Mouse (Mus musculus) ES-E14 (cell line): Measurements from ENCODE around the gene Abraxas2. TPM values are rescaled to one million over a fixed set of nuclear protein-coding genes. Genes with fewer than 3 reads are reported as not detected.

Experiments
- DNase-seq: peaks from one replicate; pipeline ENCODE4 v3.0.0-alpha.2; 2013; ENCODE audit warnings: low read depth, low spot score
- H3K27ac ChIP-seq: 2 replicates; pipeline ENCODE4 v1.5.1; 2012; ENCODE audit warnings: low read depth, mild to moderate bottlenecking, low read length, moderate library complexity, mixed read lengths; ENCODE audit not compliant: poor library complexity, insufficient read depth, severe bottlenecking
- H3K36me3 ChIP-seq: 2 replicates; pipeline ENCODE4 v1.6.1; 2012; ENCODE audit warnings: mild to moderate bottlenecking, low read length, moderate library complexity, mixed read lengths; ENCODE audit not compliant: control insufficient read depth, poor library complexity, insufficient read depth, severe bottlenecking
- H3K4me1 ChIP-seq, 2 experiments: fragments of 150-350 bp in 1 of 2; sonication (generic) in 1 of 2; 2 replicates each; pipeline ENCODE4 v1.6.1; 2012; ENCODE audit warnings: low read length in 2 of 2, mild to moderate bottlenecking in 1 of 2, mixed read lengths in 1 of 2; ENCODE audit not compliant: control insufficient read depth in 2 of 2, insufficient read depth in 2 of 2, poor library complexity in 1 of 2
- H3K4me3 ChIP-seq, 2 experiments: fragments of 150-350 bp in 1 of 2; sonication (generic) in 1 of 2; 2 replicates each; pipeline ENCODE4 v1.5.1; 2012; ENCODE audit warnings: low read length in 2 of 2, low read depth in 1 of 2, mild to moderate bottlenecking in 1 of 2, mixed read lengths in 1 of 2; ENCODE audit not compliant: insufficient read depth in 1 of 2, poor library complexity in 1 of 2, severe bottlenecking in 1 of 2
- H3K9ac ChIP-seq: 2 replicates; pipeline ENCODE4 v1.6.1; 2012; ENCODE audit warnings: low read depth, mild to moderate bottlenecking, low read length, mixed read lengths; ENCODE audit not compliant: poor library complexity, insufficient read depth, severe bottlenecking
- H3K9me3 ChIP-seq: fragments of 150-350 bp; sonication (generic); 2 replicates; pipeline ENCODE4 v1.6.1; 2012; ENCODE audit warnings: low read depth, mild to moderate bottlenecking, low read length; ENCODE audit not compliant: control insufficient read depth, insufficient read depth
- CHD2 ChIP-seq: IDR thresholded peaks from 2 replicates; pipeline ENCODE4 v1.6.1; 2014; ENCODE audit warnings: mild to moderate bottlenecking, low read depth, low read length, inconsistent platforms
- HCFC1 ChIP-seq: IDR thresholded peaks from 2 replicates; pipeline ENCODE4 v1.6.1; 2012; ENCODE audit warnings: low read length, inconsistent platforms, borderline replicate concordance; ENCODE audit not compliant: insufficient read depth
- MAFK ChIP-seq: IDR thresholded peaks from 2 replicates; pipeline ENCODE4 v1.6.1; 2014; ENCODE audit warnings: mild to moderate bottlenecking, low read depth, low read length, inconsistent platforms; ENCODE audit not compliant: insufficient read depth
- ZC3H11A ChIP-seq: IDR thresholded peaks from 2 replicates; pipeline ENCODE4 v1.6.1; 2012; ENCODE audit warnings: low read depth, mild to moderate bottlenecking, inconsistent platforms, low read length, borderline replicate concordance
- ZNF384 ChIP-seq: IDR thresholded peaks from 2 replicates; pipeline ENCODE4 v1.6.1; 2012; ENCODE audit warnings: low read depth, low read length, inconsistent platforms
- in situ Hi-C, 2 experiments: fragments of 600-800 bp; cut with MboI; formaldehyde crosslinking; loops; one replicate each; pipeline ENCODE4 v1.15.1; 2025; ENCODE audit warnings: low sequenced_read_pairs in 2 of 2, inconsistent platforms in 1 of 2; ENCODE audit not compliant: unreplicated experiment in 2 of 2
- total RNA-seq: library from RNA; depleted of rRNA; stranded (reverse); fragments of 300-350 nt; gene quantifications from 2 replicates; pipeline ENCODE4 v1.2.3, GENCODE M21; 2012

Abraxas2 gene
- total RNA-seq, 1 experiment = 20.5 TPM

- H3K9me3 ChIP-seq = no peaks in the 10 kb centered on the region
- no peak overlapping the region for H3K27ac ChIP-seq
- H3K36me3 ChIP-seq = no peaks in the 10 kb centered on the region
- DNase-seq = no peak
- H3K4me3 ChIP-seq = peak overlapping the region; percentile 4 to 75; a peak in 3 of 4 replicates
- in situ Hi-C loops = no loop called here
- TF ChIP-seq MAFK = no peak
- TF ChIP-seq ZNF384 = no peak
- no peak for TF ChIP-seq ZC3H11A
- TF ChIP-seq CHD2 = no peak
- no peak for TF ChIP-seq HCFC1
- H3K9ac ChIP-seq = 0 out of 2 replicates have a peak overlapping the region, but pooled peaks have one; percentile 77
- H3K4me1 ChIP-seq = peaks cover 12 to 21% of the 10 kb centered on the region in 2 experiments
Measured at GRCm38 (mm10) chr7:132811716-132812618, 47.1 kb upstream of the Abraxas2 start.

GRCm38 (mm10) chr7:132812619-132813415 lies 46.2 kb upstream of the Abraxas2 start:
- in situ Hi-C loops = no loop called here
- H3K4me1 ChIP-seq = peaks cover 7 to 14% of the 10 kb centered on the region in 2 experiments
- H3K27ac ChIP-seq = no peak overlapping the region
- H3K4me3 ChIP-seq = peak overlapping the region; percentile 75 to 85
- 0 out of 2 replicates have a peak, but pooled peaks have one; percentile 20 for TF ChIP-seq ZNF384
- TF ChIP-seq HCFC1 = no peak
- no peak for DNase-seq
- peak overlapping the region; percentile 77 for H3K9ac ChIP-seq
- no peaks in the 10 kb centered on the region; the same call in 1 of the 2 replicates for H3K36me3 ChIP-seq
- H3K9me3 ChIP-seq = no peaks in the 10 kb centered on the region

GRCm38 (mm10) chr7:132813416-132814088 lies 45.5 kb upstream of the Abraxas2 start, which contains the start of gene Fam53b:
TSS of gene Fam53b (minus strand) at chr7:132813886.
- peak within 1 kb of the TSS; percentile 77 for H3K9ac ChIP-seq
- TF ChIP-seq HCFC1 (no peak), CHD2 (no peak), ZC3H11A (no peak), MAFK (no peak), ZNF384 (no peak)
- no peak for DNase-seq
- peak within 1 kb of the TSS; percentile 75 to 85 for H3K4me3 ChIP-seq
- H3K36me3 ChIP-seq = no peaks in the 10 kb centered on the region; the same call in 1 of the 2 replicates
- in situ Hi-C loops = no loop called here
- no peaks in the 10 kb centered on the region for H3K9me3 ChIP-seq
- H3K4me1 ChIP-seq = peaks cover 7 to 11% of the 10 kb centered on the region in 2 experiments
- no peak within 1 kb of the TSS for H3K27ac ChIP-seq

GRCm38 (mm10) chr7:132814089-132814450 lies 45.0 kb upstream of the Abraxas2 start:
- Histone ChIP-seq H3K9me3 (no peaks in the 10 kb centered on the region), H3K4me3 (peak overlapping the region; percentile 75 to 85), H3K27ac (no peak overlapping the region), H3K4me1 (peaks cover 7 to 9% of the 10 kb centered on the region in 2 experiments), H3K9ac (peak overlapping the region; percentile 77; the same call in 1 of the 2 replicates), H3K36me3 (no peaks in the 10 kb centered on the region; the same call in 1 of the 2 replicates)
- in situ Hi-C loops = no loop called here
- no peak for DNase-seq
- TF ChIP-seq HCFC1 (no peak), MAFK (no peak), CHD2 (no peak), ZC3H11A (no peak), ZNF384 (no peak)
